In genomic region chr3:85551352-85551751, GRCm38 (mm10) we compare ENCODE assay signal across 16 mouse cellular contexts. TPM values are rescaled to one million over a fixed set of nuclear protein-coding genes. Genes with fewer than 3 reads are reported as not detected.
DNase-seq lines count a peak whose midpoint lies in the region; ATAC-seq and TF ChIP-seq lines count a peak whose summit lies in the region.
"Had no signal": no experiment of that assay in that cellular context is flagged by ENCODE, and none has a peak within 500 bp of the region (broad histone marks: within the 10 kb centered on the region; RNA-seq: fewer than 3 reads in every experiment).

No protein-coding gene starts in this region.

- peak; percentile 63; the same call in 1 of the 2 replicates for ATAC-seq in hindbrain, embryonic 15.5 days (ENCODE audit: low FRiP score, low read depth)
- ATAC-seq in hindbrain, embryonic 13.5 days (ENCODE audit: low FRiP score) = no peak
- ATAC-seq in liver, embryonic 11.5 days (replicated peaks; ENCODE audit: low FRiP score) = no peak
- ATAC-seq in heart, embryonic 14.5 days (ENCODE audit: insufficient number of reproducible peaks, insufficient read depth, low FRiP score, low read depth) = no peak
- ATAC-seq in stomach, embryonic 14.5 days (ENCODE audit: insufficient number of reproducible peaks, insufficient read depth, low FRiP score, low read depth) = peak; percentile 42; the same call in 1 of the 2 replicates
- ATAC-seq: CD4-positive, CD25-positive, alpha-beta regulatory T cell, adult 4 months; forebrain, embryonic 15.5 days; midbrain, embryonic 16.5 days had no signal

- no peaks in the 10 kb centered on the region for H3K36me3 ChIP-seq in hindbrain, embryonic 15.5 days
- no peaks in the 10 kb centered on the region for H3K36me3 ChIP-seq in hindbrain, embryonic 13.5 days
- no peaks in the 10 kb centered on the region for H3K36me3 ChIP-seq in liver, adult 2 months (ENCODE audit: control insufficient read depth, insufficient read depth, low read length)
- no peaks in the 10 kb centered on the region for H3K36me3 ChIP-seq in liver, embryonic 11.5 days (ENCODE audit: control insufficient read depth, insufficient read depth, low read length)
- H3K36me3 ChIP-seq in heart, embryonic 14.5 days (ENCODE audit: control insufficient read depth, insufficient read depth, low read length) = no peaks in the 10 kb centered on the region
- no peaks in the 10 kb centered on the region for H3K36me3 ChIP-seq in stomach, embryonic 14.5 days (ENCODE audit: control insufficient read depth, insufficient read depth, low read length)
- no peaks in the 10 kb centered on the region for H3K36me3 ChIP-seq in kidney, adult 2 months (ENCODE audit: control insufficient read depth, insufficient read depth, low read length)
- H3K36me3 ChIP-seq: forebrain, embryonic 15.5 days; neural tube, embryonic 12.5 days had no signal

- TF ChIP-seq CTCF in liver, adult 2 months (IDR thresholded peaks at IDR 0.05; ENCODE audit: low read depth, low read length) = no peak
- no peak for TF ChIP-seq CTCF in kidney, adult 2 months (conservative IDR thresholded peaks at IDR 0.05; ENCODE audit: insufficient read depth, insufficient read length, low read depth, low read length)
- TF ChIP-seq CTCF in cerebellum, adult 2 months (IDR thresholded peaks at IDR 0.05; ENCODE audit: borderline replicate concordance, insufficient read depth, low read depth, low read length) = no peak

- WGBS in hindbrain, embryonic 15.5 days = 60% methylated on average over 2 of the region's 2 CpGs
- 68% methylated on average over 2 of the region's 2 CpGs for WGBS in hindbrain, embryonic 13.5 days
- 50% methylated on average over 2 of the region's 2 CpGs for WGBS in liver, adult 2 months
- 66% methylated on average over 2 of the region's 2 CpGs for WGBS in liver, embryonic 11.5 days
- WGBS in heart, embryonic 14.5 days = 31% methylated on average over 2 of the region's 2 CpGs
- WGBS in stomach, embryonic 14.5 days = 57% methylated on average over 2 of the region's 2 CpGs
- 60% methylated on average over 2 of the region's 2 CpGs for WGBS in kidney, adult 2 months
- WGBS in cerebellum, adult 2 months = 28% methylated on average over 2 of the region's 2 CpGs

- H3K4me3 ChIP-seq in hindbrain, embryonic 15.5 days = no peak overlapping the region
- H3K4me3 ChIP-seq in hindbrain, embryonic 13.5 days = no peak overlapping the region
- H3K4me3 ChIP-seq in liver, adult 2 months (ENCODE audit: insufficient read depth, low read depth, low read length) = no peak overlapping the region
- no peak overlapping the region for H3K4me3 ChIP-seq in liver, embryonic 11.5 days (ENCODE audit: low read depth, low read length)
- H3K4me3 ChIP-seq in heart, embryonic 14.5 days (ENCODE audit: control insufficient read depth in 1 of 2, insufficient read depth in 1 of 2, low read depth in 1 of 2, low read length in 2 of 2) = no peak overlapping the region
- H3K4me3 ChIP-seq in stomach, embryonic 14.5 days (ENCODE audit: low read depth, low read length) = no peak overlapping the region
- no peak overlapping the region for H3K4me3 ChIP-seq in kidney, adult 2 months (ENCODE audit: insufficient read depth, low read depth, low read length)
- no peak overlapping the region for H3K4me3 ChIP-seq in cerebellum, adult 2 months (replicated peaks; ENCODE audit: insufficient read depth, low read depth, low read length)
- H3K4me3 ChIP-seq: forebrain, embryonic 15.5 days; neural tube, embryonic 12.5 days had no signal

- no peaks in the 10 kb centered on the region for H3K9me3 ChIP-seq in hindbrain, embryonic 15.5 days
- peaks cover 6% of the 10 kb centered on the region; the same call in 1 of the 2 replicates for H3K9me3 ChIP-seq in hindbrain, embryonic 13.5 days
- no peaks in the 10 kb centered on the region for H3K9me3 ChIP-seq in liver, embryonic 11.5 days (ENCODE audit: control insufficient read depth, low read length)
- H3K9me3 ChIP-seq in heart, embryonic 14.5 days (ENCODE audit: control insufficient read depth, low read length) = no peaks in the 10 kb centered on the region
- no peaks in the 10 kb centered on the region for H3K9me3 ChIP-seq in stomach, embryonic 14.5 days (ENCODE audit: control insufficient read depth, low read depth, low read length)
- H3K9me3 ChIP-seq: forebrain, embryonic 15.5 days; neural tube, embryonic 12.5 days had no signal

- H3K79me2 ChIP-seq in liver, adult 2 months (ENCODE audit: control insufficient read depth, insufficient read depth, low read length) = no peaks in the 10 kb centered on the region

- H3K27ac ChIP-seq in hindbrain, embryonic 15.5 days (replicated peaks) = no peak overlapping the region
- no peak overlapping the region for H3K27ac ChIP-seq in hindbrain, embryonic 13.5 days
- peak overlapping the region; percentile 97 for H3K27ac ChIP-seq in liver, adult 2 months (replicated peaks; ENCODE audit: insufficient read depth, low read depth, low read length)
- no peak overlapping the region for H3K27ac ChIP-seq in liver, embryonic 11.5 days (ENCODE audit: low read depth, low read length)
- peak overlapping the region; percentile 5 to 67 for H3K27ac ChIP-seq in heart, embryonic 14.5 days (replicated peaks in 1 of 2; ENCODE audit: control insufficient read depth in 1 of 2, insufficient read depth in 1 of 2, low read depth in 2 of 2, low read length in 2 of 2)
- no peak overlapping the region for H3K27ac ChIP-seq in stomach, embryonic 14.5 days (ENCODE audit: low read length)
- H3K27ac ChIP-seq in kidney, adult 2 months (ENCODE audit: insufficient read depth, low read depth, low read length) = no peak overlapping the region
- H3K27ac ChIP-seq in cerebellum, adult 2 months (ENCODE audit: insufficient read depth, low read length) = no peak overlapping the region
- H3K27ac ChIP-seq: forebrain, embryonic 15.5 days; neural tube, embryonic 12.5 days had no signal

- H3K4me1 ChIP-seq in hindbrain, embryonic 15.5 days (replicated peaks) = peaks cover 5% of the 10 kb centered on the region; the same call in 1 of the 2 replicates
- peaks cover 6% of the 10 kb centered on the region; the same call in 1 of the 2 replicates for H3K4me1 ChIP-seq in hindbrain, embryonic 13.5 days (replicated peaks)
- peaks cover 6% of the 10 kb centered on the region; the same call in 1 of the 2 replicates for H3K4me1 ChIP-seq in liver, adult 2 months (ENCODE audit: control insufficient read depth, insufficient read depth, low read length)
- no peaks in the 10 kb centered on the region for H3K4me1 ChIP-seq in liver, embryonic 11.5 days (replicated peaks; ENCODE audit: control insufficient read depth, insufficient read depth, low read length)
- H3K4me1 ChIP-seq in heart, embryonic 14.5 days (ENCODE audit: control insufficient read depth in 2 of 2, insufficient read depth in 2 of 2, low read length in 2 of 2) = peaks cover 9 to 33% of the 10 kb centered on the region in 2 experiments
- 0 out of 2 replicates have a peak, but pooled peaks cover 6% of the 10 kb centered on the region for H3K4me1 ChIP-seq in stomach, embryonic 14.5 days (ENCODE audit: control insufficient read depth, insufficient read depth, low read length)
- peaks cover 3% of the 10 kb centered on the region; the same call in 1 of the 2 replicates for H3K4me1 ChIP-seq in kidney, adult 2 months (ENCODE audit: control insufficient read depth, insufficient read depth, low read length)
- no peaks in the 10 kb centered on the region for H3K4me1 ChIP-seq in cerebellum, adult 2 months (ENCODE audit: control insufficient read depth, insufficient read depth, low read length)
- H3K4me1 ChIP-seq: forebrain, embryonic 15.5 days; neural tube, embryonic 12.5 days had no signal

- peak; percentile 53 for DNase-seq in liver, adult 2 months (ENCODE audit: extremely low read depth, low read depth, low spot score)
- DNase-seq in liver, embryonic 11.5 days (ENCODE audit: low spot score) = no peak
- no peak for DNase-seq in kidney, adult 2 months
- DNase-seq in cerebellum, adult 2 months = no peak
- DNase-seq: cerebellum, adult 11 months; gastrocnemius, postnatal 10 days; lung, adult 2 months; thymus, adult 2 months had no signal

- no peak overlapping the region for H3K4me2 ChIP-seq in hindbrain, embryonic 15.5 days
- no peak overlapping the region for H3K4me2 ChIP-seq in hindbrain, embryonic 13.5 days
- no peak overlapping the region for H3K4me2 ChIP-seq in liver, embryonic 11.5 days
- no peak overlapping the region for H3K4me2 ChIP-seq in heart, embryonic 14.5 days (ENCODE audit: low read length)
- H3K4me2 ChIP-seq in stomach, embryonic 14.5 days (replicated peaks; ENCODE audit: low read depth, low read length) = no peak overlapping the region
- H3K4me2 ChIP-seq: forebrain, embryonic 15.5 days; neural tube, embryonic 12.5 days had no signal

- TF ChIP-seq POLR2A in liver, adult 2 months (IDR thresholded peaks at IDR 0.05; ENCODE audit: extremely low read depth, insufficient read depth, low read length) = no peak
- no peak for TF ChIP-seq POLR2A in kidney, adult 2 months (IDR thresholded peaks at IDR 0.05; ENCODE audit: low read depth, low read length)
- no peak for TF ChIP-seq POLR2A in cerebellum, adult 2 months (IDR thresholded peaks at IDR 0.05; ENCODE audit: borderline replicate concordance, insufficient read depth, low read length)

- no peak overlapping the region for H3K9ac ChIP-seq in hindbrain, embryonic 15.5 days
- H3K9ac ChIP-seq in hindbrain, embryonic 13.5 days = no peak overlapping the region
- no peak overlapping the region for H3K9ac ChIP-seq in liver, adult 2 months (ENCODE audit: low read depth, low read length)
- no peak overlapping the region for H3K9ac ChIP-seq in liver, embryonic 11.5 days (ENCODE audit: low read depth, low read length)
- no peak overlapping the region for H3K9ac ChIP-seq in heart, embryonic 14.5 days (ENCODE audit: low read length)
- H3K9ac ChIP-seq in stomach, embryonic 14.5 days (replicated peaks; ENCODE audit: low read depth, low read length) = no peak overlapping the region
- H3K9ac ChIP-seq: forebrain, embryonic 15.5 days; neural tube, embryonic 12.5 days had no signal

- H3K27me3 ChIP-seq in hindbrain, embryonic 15.5 days = no peaks in the 10 kb centered on the region
- 0 out of 2 replicates have a peak, but pooled peaks cover 2% of the 10 kb centered on the region for H3K27me3 ChIP-seq in hindbrain, embryonic 13.5 days
- no peaks in the 10 kb centered on the region for H3K27me3 ChIP-seq in liver, adult 2 months (ENCODE audit: control insufficient read depth, insufficient read depth, low read length)
- H3K27me3 ChIP-seq in liver, embryonic 11.5 days (replicated peaks; ENCODE audit: control insufficient read depth, insufficient read depth, low read length) = no peaks in the 10 kb centered on the region
- H3K27me3 ChIP-seq in heart, embryonic 14.5 days (ENCODE audit: control insufficient read depth, insufficient read depth, low read length) = no peaks in the 10 kb centered on the region
- no peaks in the 10 kb centered on the region for H3K27me3 ChIP-seq in stomach, embryonic 14.5 days (ENCODE audit: control insufficient read depth, insufficient read depth, low read length)
- H3K27me3 ChIP-seq in kidney, adult 2 months (replicated peaks; ENCODE audit: control insufficient read depth, insufficient read depth, low read length) = no peaks in the 10 kb centered on the region
- H3K27me3 ChIP-seq in cerebellum, adult 2 months (ENCODE audit: control insufficient read depth, insufficient read depth, low read length) = no peaks in the 10 kb centered on the region
- H3K27me3 ChIP-seq: forebrain, embryonic 15.5 days; neural tube, embryonic 12.5 days had no signal

RNA-seq across cellular contexts. Expression of gene Gatb, which starts 22.6 kb away (rescaled TPM):
- polyA plus RNA-seq in hindbrain, embryonic 15.5 days (2015; fragmentation: Nextera tagmentation; extraction: Ambion mirVana) = 20.1 and 21.3 TPM in 2 replicates
- 21.1 and 24.9 TPM in 2 replicates for polyA plus RNA-seq in hindbrain, embryonic 13.5 days (2015; fragmentation: Nextera tagmentation; extraction: Ambion mirVana)
- total RNA-seq in liver, adult 2 months (2014; rRNA removed) = 33.2 and 39.5 TPM in 2 replicates
- 15.3 and 17.1 TPM in 2 replicates for polyA plus RNA-seq in liver, adult 2 months (2012; rRNA removed)
- 32.9 and 39.9 TPM in 2 replicates for polyA plus RNA-seq in liver, embryonic 11.5 days (2014; fragmentation: Nextera tagmentation; extraction: Ambion mirVana)
- polyA plus RNA-seq in heart, embryonic 14.5 days (2014; fragmentation: Nextera tagmentation; extraction: Ambion mirVana) = 48.8 and 49.7 TPM in 2 replicates
- 24.6 and 26.4 TPM in 2 replicates for polyA plus RNA-seq in stomach, embryonic 14.5 days (2014; fragmentation: Nextera tagmentation; extraction: Ambion mirVana)
- 34.6 and 35.8 TPM in 2 replicates for polyA plus RNA-seq in kidney, adult 2 months (2012; rRNA removed)
- polyA plus RNA-seq in cerebellum, adult 2 months (2012; rRNA removed) = 14.9 and 16.1 TPM in 2 replicates

Comparison
In these comparisons a context has a peak if more than half of its experiments do, and no peak if none do; other contexts are left out.
1. ATAC-seq: peak in hindbrain, embryonic 15.5 days (single experiment) and stomach, embryonic 14.5 days (single experiment); none in hindbrain, embryonic 13.5 days (single experiment), liver, embryonic 11.5 days (single experiment) and heart, embryonic 14.5 days (single experiment).
2. H3K27ac ChIP-seq: peak in liver, adult 2 months (single experiment) and heart, embryonic 14.5 days (2 of 2); none in hindbrain, embryonic 15.5 days (single experiment), hindbrain, embryonic 13.5 days (single experiment), liver, embryonic 11.5 days (single experiment), stomach, embryonic 14.5 days (single experiment), kidney, adult 2 months (single experiment) and cerebellum, adult 2 months (single experiment).